Mouse (Mus musculus): ENCODE measurements around the gene Ccl9. TPM values are rescaled to one million over a fixed set of nuclear protein-coding genes. Genes with fewer than 3 reads are reported as not detected.
"Not testable (repeated sequence)": the region's sequence is repeated elsewhere in the genome, so short reads cannot be mapped to it uniquely, and the experiment has no call there.

Ccl9 gene
- polyA plus RNA-seq, 1 experiment from 2014 or later = 1.5 TPM

- H3K36me3 ChIP-seq = no peaks in the 10 kb centered on the region
- H3K4me3 ChIP-seq = no peak overlapping the region
- H3K27me3 ChIP-seq = no peaks in the 10 kb centered on the region
- ATAC-seq (ENCODE audit: low FRiP score, low read depth) = no peak
- no peaks in the 10 kb centered on the region for H3K4me1 ChIP-seq
- 31% methylated on average over 8 of the region's 8 CpGs for WGBS
- H3K27ac ChIP-seq (replicated peaks) = no peak overlapping the region
- no peak overlapping the region for H3K9ac ChIP-seq (replicated peaks)
- H3K4me2 ChIP-seq (replicated peaks) = no peak overlapping the region
- H3K9me3 ChIP-seq = no peaks in the 10 kb centered on the region
Measured at GRCm38 (mm10) chr11:83556085-83556781, 22.2 kb downstream of the Ccl9 start.

GRCm38 (mm10) chr11:83551668-83552067 is 26.8 kb downstream of the Ccl9 start:
- Histone ChIP-seq H3K4me3 (no peak overlapping the region), H3K4me1 (no peaks in the 10 kb centered on the region), H3K27me3 (no peaks in the 10 kb centered on the region), H3K9me3 (no peaks in the 10 kb centered on the region), H3K27ac (replicated peaks) (no peak overlapping the region), H3K9ac (replicated peaks) (no peak overlapping the region), H3K4me2 (replicated peaks) (no peak overlapping the region), H3K36me3 (no peaks in the 10 kb centered on the region)
- ATAC-seq (ENCODE audit: low FRiP score, low read depth) = no peak
- 85% methylated on average over 5 of the region's 5 CpGs for WGBS

GRCm38 (mm10) chr11:83551037-83551436 is 27.4 kb downstream of the Ccl9 start:
- not testable (repeated sequence) for H3K9me3 ChIP-seq; H3K27ac ChIP-seq (replicated peaks); H3K36me3 ChIP-seq; H3K4me2 ChIP-seq (replicated peaks); H3K9ac ChIP-seq (replicated peaks); H3K27me3 ChIP-seq; H3K4me1 ChIP-seq; ATAC-seq (ENCODE audit: low FRiP score, low read depth); H3K4me3 ChIP-seq
- WGBS = 92% methylated on average over 6 of the region's 7 CpGs

- no peak overlapping the region for H3K27ac ChIP-seq (replicated peaks)
- WGBS = 95% methylated on average over 5 of the region's 5 CpGs
- no peaks in the 10 kb centered on the region for H3K4me1 ChIP-seq
- H3K27me3 ChIP-seq = no peaks in the 10 kb centered on the region
- no peaks in the 10 kb centered on the region for H3K9me3 ChIP-seq
- H3K4me2 ChIP-seq (replicated peaks) = no peak overlapping the region
- no peak overlapping the region for H3K4me3 ChIP-seq
- no peak for ATAC-seq (ENCODE audit: low FRiP score, low read depth)
- H3K36me3 ChIP-seq = no peaks in the 10 kb centered on the region
- no peak overlapping the region for H3K9ac ChIP-seq (replicated peaks)
Measured at GRCm38 (mm10) chr11:83550186-83550632, 28.2 kb downstream of the Ccl9 start.

- Histone ChIP-seq H3K27ac (replicated peaks) (no peak overlapping the region), H3K9ac (replicated peaks) (no peak overlapping the region), H3K4me1 (no peaks in the 10 kb centered on the region), H3K4me2 (replicated peaks) (no peak overlapping the region), H3K36me3 (no peaks in the 10 kb centered on the region), H3K27me3 (no peaks in the 10 kb centered on the region), H3K4me3 (no peak overlapping the region), H3K9me3 (no peaks in the 10 kb centered on the region)
- ATAC-seq (ENCODE audit: low FRiP score, low read depth) = no peak
- 79% methylated on average over 3 of the region's 3 CpGs for WGBS
Measured at GRCm38 (mm10) chr11:83544214-83544613, 34.2 kb downstream of the Ccl9 start.

- Histone ChIP-seq H3K4me1 (no peaks in the 10 kb centered on the region), H3K9ac (replicated peaks) (no peak overlapping the region), H3K27me3 (no peaks in the 10 kb centered on the region), H3K9me3 (no peaks in the 10 kb centered on the region), H3K27ac (replicated peaks) (no peak overlapping the region), H3K4me3 (no peak overlapping the region), H3K4me2 (replicated peaks) (no peak overlapping the region), H3K36me3 (no peaks in the 10 kb centered on the region)
- no peak for ATAC-seq (ENCODE audit: low FRiP score, low read depth)
- 86% methylated on average over 3 of the region's 3 CpGs for WGBS
Measured at GRCm38 (mm10) chr11:83541415-83541814, 37.0 kb downstream of the Ccl9 start.

- Histone ChIP-seq H3K4me3 (no peak overlapping the region), H3K27ac (replicated peaks) (no peak overlapping the region), H3K9me3 (no peaks in the 10 kb centered on the region), H3K36me3 (no peaks in the 10 kb centered on the region), H3K4me2 (replicated peaks) (no peak overlapping the region), H3K9ac (replicated peaks) (no peak overlapping the region), H3K27me3 (no peaks in the 10 kb centered on the region), H3K4me1 (no peaks in the 10 kb centered on the region)
- ATAC-seq (ENCODE audit: low FRiP score, low read depth) = no peak
- WGBS = 84% methylated on average over 2 of the region's 2 CpGs
Measured at GRCm38 (mm10) chr11:83540931-83541330, 37.5 kb downstream of the Ccl9 start.

- Histone ChIP-seq H3K4me1 (0 out of 2 replicates have a peak, but pooled peaks cover 3% of the 10 kb centered on the region), H3K4me2 (replicated peaks) (no peak overlapping the region), H3K9ac (replicated peaks) (no peak overlapping the region), H3K9me3 (no peaks in the 10 kb centered on the region), H3K36me3 (no peaks in the 10 kb centered on the region), H3K27ac (replicated peaks) (no peak overlapping the region), H3K4me3 (no peak overlapping the region), H3K27me3 (no peaks in the 10 kb centered on the region)
- no peak for ATAC-seq (ENCODE audit: low FRiP score, low read depth)
- WGBS = 82% methylated on average over 3 of the region's 3 CpGs
Measured at GRCm38 (mm10) chr11:83538705-83539314, 39.6 kb downstream of the Ccl9 start.

- no peak overlapping the region for H3K27ac ChIP-seq (replicated peaks)
- no peak overlapping the region for H3K4me2 ChIP-seq (replicated peaks)
- 88% methylated on average over 3 of the region's 3 CpGs for WGBS
- H3K9me3 ChIP-seq = no peaks in the 10 kb centered on the region
- 0 out of 2 replicates have a peak, but pooled peaks cover 3% of the 10 kb centered on the region for H3K4me1 ChIP-seq
- H3K36me3 ChIP-seq = no peaks in the 10 kb centered on the region
- no peaks in the 10 kb centered on the region for H3K27me3 ChIP-seq
- H3K4me3 ChIP-seq = no peak overlapping the region
- ATAC-seq (ENCODE audit: low FRiP score, low read depth) = no peak
- H3K9ac ChIP-seq (replicated peaks) = no peak overlapping the region
Measured at GRCm38 (mm10) chr11:83536831-83537230, 41.6 kb downstream of the Ccl9 start.

GRCm38 (mm10) chr11:83534609-83535423 is 43.6 kb downstream of the Ccl9 start:
- Histone ChIP-seq H3K4me1 (0 out of 2 replicates have a peak, but pooled peaks cover 3% of the 10 kb centered on the region), H3K36me3 (no peaks in the 10 kb centered on the region), H3K27me3 (no peaks in the 10 kb centered on the region), H3K9ac (replicated peaks) (no peak overlapping the region), H3K9me3 (no peaks in the 10 kb centered on the region), H3K4me3 (no peak overlapping the region), H3K27ac (replicated peaks) (no peak overlapping the region), H3K4me2 (replicated peaks) (no peak overlapping the region)
- 65% methylated on average over 13 of the region's 13 CpGs for WGBS
- no peak for ATAC-seq (ENCODE audit: low FRiP score, low read depth)

GRCm38 (mm10) chr11:83534143-83534542 is 44.3 kb downstream of the Ccl9 start:
- H3K4me3 ChIP-seq = no peak overlapping the region
- 90% methylated on average over 8 of the region's 8 CpGs for WGBS
- no peak overlapping the region for H3K9ac ChIP-seq (replicated peaks)
- H3K36me3 ChIP-seq = no peaks in the 10 kb centered on the region
- H3K9me3 ChIP-seq = no peaks in the 10 kb centered on the region
- H3K4me2 ChIP-seq (replicated peaks) = no peak overlapping the region
- no peak overlapping the region for H3K27ac ChIP-seq (replicated peaks)
- ATAC-seq (ENCODE audit: low FRiP score, low read depth) = no peak
- H3K27me3 ChIP-seq = no peaks in the 10 kb centered on the region
- 0 out of 2 replicates have a peak, but pooled peaks cover 3% of the 10 kb centered on the region for H3K4me1 ChIP-seq

- Histone ChIP-seq H3K27me3 (no peaks in the 10 kb centered on the region), H3K4me3 (no peak overlapping the region), H3K9ac (replicated peaks) (no peak overlapping the region), H3K4me2 (replicated peaks) (no peak overlapping the region), H3K36me3 (no peaks in the 10 kb centered on the region), H3K9me3 (no peaks in the 10 kb centered on the region), H3K27ac (replicated peaks) (no peak overlapping the region), H3K4me1 (0 out of 2 replicates have a peak, but pooled peaks cover 3% of the 10 kb centered on the region)
- 92% methylated on average over 1 of the region's 1 CpGs for WGBS
- no peak for ATAC-seq (ENCODE audit: low FRiP score, low read depth)
Measured at GRCm38 (mm10) chr11:83533192-83533591, 45.2 kb downstream of the Ccl9 start.
